Mouse (Mus musculus) C2C12 (cell line): ENCODE measurements at regions not wholly inside any gene's neighbourhood (a gene's known extent, or its start where the extent isn't known, plus 50 kb on each side); places are given as distances from the start of the nearest gene placed in this dataset.

Experiments
- CEBPB ChIP-seq: IDR thresholded peaks from one replicate; pipeline ENCODE4 v1.6.1; 2011; ENCODE audit warnings: low read depth, mild to moderate bottlenecking, control low read depth, moderate library complexity
- CTCF ChIP-seq: IDR thresholded peaks from one replicate; pipeline ENCODE4 v1.5.1; 2011; ENCODE audit not compliant: control insufficient read depth, insufficient read depth, insufficient read length
- MAX ChIP-seq: IDR thresholded peaks from one replicate; pipeline ENCODE4 v1.6.1; 2011; ENCODE audit warnings: mild to moderate bottlenecking, control low read depth
- MYOD1 ChIP-seq: IDR thresholded peaks from one replicate; pipeline ENCODE4 v1.6.1; 2011; ENCODE audit warnings: low read depth; ENCODE audit not compliant: control insufficient read depth, insufficient read length
- MYOG ChIP-seq: IDR thresholded peaks from one replicate; pipeline ENCODE4 v1.6.1; 2011; ENCODE audit not compliant: control insufficient read depth, insufficient read length; ENCODE audit errors: extremely low read depth
- USF1 ChIP-seq: IDR thresholded peaks from one replicate; pipeline ENCODE4 v1.6.1; 2011; ENCODE audit warnings: low read depth, mild to moderate bottlenecking, control low read depth, moderate library complexity

- TF ChIP-seq CTCF, result no peak
- TF ChIP-seq USF1, result no peak
- no peak for TF ChIP-seq MAX
- no peak for TF ChIP-seq MYOG
- TF ChIP-seq CEBPB, result no peak
- TF ChIP-seq MYOD1, result no peak
Measured at GRCm38 (mm10) chr15:52589391-52589790, 1295.3 kb upstream of the Gm7489 start.
